Mouse (Mus musculus): ENCODE data around the gene Pbx1.

Pbx1 gene

DNA sequence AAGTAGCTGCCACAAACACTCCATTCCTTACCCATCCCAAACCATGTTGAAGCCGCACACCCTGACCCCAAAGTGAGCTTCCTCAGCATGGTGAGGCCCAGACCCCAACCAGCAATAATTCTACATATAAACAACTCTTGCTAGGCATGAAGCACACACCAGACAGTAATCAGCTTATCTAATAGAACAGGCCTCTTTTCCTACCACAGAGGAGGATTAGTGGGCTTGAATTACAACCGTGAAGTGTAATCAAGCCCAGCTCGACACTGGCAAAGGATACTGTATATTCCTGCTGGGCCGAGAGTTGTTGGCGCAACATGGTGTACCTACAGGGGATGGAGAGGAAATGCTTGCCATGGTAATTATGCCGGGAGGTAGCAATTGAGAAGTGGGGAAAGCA is 205.9 kb downstream of the Pbx1 start:
- DNase-seq (ENCODE audit: low spot score) = no peak

DNA sequence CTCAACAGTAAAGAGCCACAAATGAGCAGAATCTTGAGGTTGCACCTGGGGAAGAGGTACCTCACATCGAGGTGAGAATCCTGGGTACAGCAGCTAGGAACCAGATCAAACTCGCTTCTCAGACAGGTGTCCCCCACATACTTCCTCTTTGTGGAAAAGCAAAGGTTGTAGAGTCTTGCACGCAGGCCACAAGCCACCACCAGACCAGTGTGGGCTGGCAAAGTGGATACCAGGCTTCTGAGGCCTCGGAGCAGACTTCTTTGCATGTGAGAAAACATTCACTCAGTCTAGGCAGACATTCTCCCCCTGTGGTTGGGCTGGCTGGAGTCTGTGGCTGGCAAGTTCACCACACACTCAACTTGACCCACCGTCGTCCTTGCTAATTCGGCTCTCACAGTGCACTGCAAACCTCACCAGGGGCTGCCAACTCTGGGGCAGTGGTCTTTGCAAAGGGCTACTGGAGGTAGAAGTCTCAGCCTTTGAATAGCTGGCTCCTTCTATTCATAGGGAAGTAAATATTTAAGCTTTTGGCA is 206.4 kb downstream of the Pbx1 start:
- no peak for DNase-seq (ENCODE audit: low spot score)

- DNase-seq (ENCODE audit: low spot score) = no peak
These were observed 207.9 kb downstream of the Pbx1 start for GRCm38 (mm10) chr1:168224218-168224617.

DNA sequence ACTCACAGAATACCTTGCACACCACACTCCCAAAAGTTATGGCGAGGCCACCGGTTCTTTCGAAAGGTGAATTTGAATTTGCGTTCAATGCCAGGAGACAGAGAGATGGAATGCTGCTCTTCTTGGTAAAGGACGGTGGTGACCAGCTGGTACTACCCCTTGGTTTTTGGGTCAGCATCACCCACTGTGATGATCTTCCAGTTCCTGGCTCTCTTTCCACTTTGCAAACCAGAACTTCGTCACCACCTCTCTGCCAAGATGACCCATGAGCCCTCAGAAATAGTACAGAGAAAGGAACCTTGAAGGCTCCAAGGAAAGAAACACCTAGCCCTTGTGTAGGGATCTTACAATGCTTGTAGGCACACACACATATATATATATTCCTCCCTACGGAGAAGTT is 209.3 kb downstream of the Pbx1 start:
- DNase-seq (ENCODE audit: low spot score) = no peak

DNA sequence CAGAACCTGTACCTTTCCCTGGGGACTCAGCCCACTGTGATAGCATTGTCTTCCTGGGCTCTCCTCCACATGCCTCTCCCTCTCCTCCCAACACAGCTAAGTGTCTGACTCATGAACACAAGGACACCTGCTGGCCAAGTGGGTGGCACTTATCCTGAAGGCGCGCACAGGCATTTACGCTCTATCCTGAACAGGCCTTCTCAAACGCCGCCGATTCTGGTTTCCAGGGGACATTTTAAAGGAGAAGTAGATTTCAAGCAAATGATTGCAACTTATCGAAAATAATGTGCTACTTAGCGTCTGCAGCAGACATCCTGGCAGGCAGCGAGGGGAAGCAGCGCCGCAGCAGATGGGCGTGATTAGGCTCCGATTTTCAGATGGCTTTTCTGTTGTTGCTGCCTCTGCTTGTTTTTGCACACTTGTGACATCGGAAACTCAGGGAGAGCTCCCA is 211.0 kb downstream of the Pbx1 start:
- peak; percentile 23 for DNase-seq (ENCODE audit: low spot score)

GRCm38 (mm10) chr1:168215896-168216747 is 215.9 kb downstream of the Pbx1 start:
- no peak for DNase-seq (ENCODE audit: low spot score)

DNA sequence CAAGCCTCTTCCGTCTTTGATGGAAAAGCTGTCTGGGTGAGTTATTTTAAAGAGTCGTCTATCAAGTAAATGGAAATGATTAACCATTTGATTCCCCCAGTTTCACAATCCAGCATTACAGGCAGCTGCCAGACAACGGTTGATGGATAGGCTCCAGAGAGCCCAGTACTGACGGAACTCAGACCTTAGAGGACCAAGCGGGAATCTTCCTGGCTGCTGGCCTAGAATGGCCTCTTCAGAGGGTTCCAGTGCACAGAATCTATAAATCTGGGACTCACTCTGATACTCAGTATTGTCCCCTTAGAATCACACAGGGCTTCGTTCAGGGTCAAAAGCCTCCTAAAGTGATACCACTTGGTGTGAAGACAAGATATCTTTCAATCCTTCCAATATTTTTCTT is 216.6 kb downstream of the Pbx1 start:
- no peak for DNase-seq (ENCODE audit: low spot score)

DNA sequence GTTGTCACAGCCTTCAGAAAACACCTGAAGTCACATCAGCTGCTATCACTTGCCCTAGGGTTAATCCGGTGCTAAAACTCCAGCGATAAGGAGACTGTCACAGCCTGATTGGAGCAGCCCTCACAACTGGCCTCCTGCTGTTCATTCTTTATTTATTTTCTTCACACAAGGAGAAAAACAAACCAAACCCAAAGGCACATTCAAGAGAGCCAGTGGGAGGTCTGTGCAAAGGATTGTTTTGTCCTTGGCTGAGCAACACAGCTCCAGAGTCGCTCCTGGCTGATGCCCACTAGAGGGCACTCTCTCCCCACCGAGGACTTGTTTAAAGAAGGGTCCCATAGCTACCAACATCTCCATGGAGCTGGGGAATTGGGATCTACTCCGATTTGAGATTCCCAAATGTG is 218.0 kb downstream of the Pbx1 start:
- DNase-seq (ENCODE audit: low spot score) = peak; percentile 94

- peak; percentile 30 for DNase-seq (ENCODE audit: low spot score)
These were observed 218.5 kb downstream of the Pbx1 start for GRCm38 (mm10) chr1:168213595-168213994.

- DNase-seq (ENCODE audit: low spot score) = no peak
These were observed 221.7 kb downstream of the Pbx1 start for GRCm38 (mm10) chr1:168210401-168210800.

GRCm38 (mm10) chr1:168200570-168201156 is 231.4 kb downstream of the Pbx1 start:
- no peak for DNase-seq (ENCODE audit: low spot score)

GRCm38 (mm10) chr1:168198276-168198675 is 233.8 kb downstream of the Pbx1 start:
- DNase-seq (ENCODE audit: low spot score) = no peak

DNA sequence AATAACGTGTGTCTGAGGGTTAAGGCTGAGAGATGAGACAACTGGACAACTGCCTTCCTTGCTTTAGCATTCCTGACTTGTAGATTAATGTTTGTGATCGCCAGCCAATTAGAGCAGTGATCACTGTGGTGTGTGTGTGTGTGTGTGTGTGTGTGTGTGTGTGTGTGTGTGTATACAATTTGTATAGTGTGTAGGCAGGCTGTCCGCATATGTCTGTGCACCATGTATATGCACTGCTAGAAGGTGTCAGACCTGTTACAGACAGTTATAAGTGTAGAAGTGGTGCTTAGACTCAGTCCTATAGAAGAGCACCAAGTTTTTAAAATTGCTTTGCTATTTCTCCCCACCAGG is 234.2 kb downstream of the Pbx1 start:
- DNase-seq (ENCODE audit: low spot score) = no peak

DNA sequence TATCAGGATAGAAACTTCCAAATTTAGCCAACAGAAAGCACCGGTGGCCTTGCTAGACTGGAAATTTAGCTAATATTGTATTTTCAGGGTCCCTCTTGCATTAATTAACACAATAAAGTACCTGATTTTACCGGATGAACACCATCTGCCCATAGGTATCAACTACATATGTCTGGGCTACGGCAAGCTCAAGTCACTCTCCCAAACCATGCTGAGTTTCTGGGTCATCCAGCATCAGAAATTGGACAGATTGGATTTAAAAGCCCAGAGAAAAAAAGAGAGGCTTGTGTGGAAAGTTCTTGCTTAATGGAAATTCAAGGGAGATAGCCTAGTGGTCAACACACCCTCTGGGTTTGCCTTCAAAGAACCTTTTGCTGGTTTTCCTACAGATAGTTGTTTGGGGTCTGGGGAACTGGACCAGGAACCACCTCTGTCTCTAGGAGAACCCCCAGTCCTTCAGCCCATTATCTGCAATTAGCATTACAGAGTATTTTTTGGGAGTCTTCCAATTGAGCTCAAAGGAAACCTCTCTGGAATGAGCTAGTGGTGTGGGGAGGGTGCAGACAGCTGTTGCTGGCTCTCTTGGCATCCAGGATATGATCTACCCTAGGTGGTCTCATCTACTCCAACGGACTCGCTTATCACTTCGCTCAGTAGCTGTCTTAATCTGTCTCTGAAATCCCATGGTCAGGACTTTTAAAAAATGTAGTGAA is 234.7 kb downstream of the Pbx1 start:
- no peak for DNase-seq (ENCODE audit: low spot score)

- DNase-seq (ENCODE audit: low spot score) = no peak
These were observed 238.7 kb downstream of the Pbx1 start for GRCm38 (mm10) chr1:168193364-168193763.

GRCm38 (mm10) chr1:168182816-168183215 is 249.3 kb downstream of the Pbx1 start:
- no peak for DNase-seq (ENCODE audit: low spot score)

- DNase-seq (ENCODE audit: low spot score) = no peak
These were observed 251.2 kb downstream of the Pbx1 start for GRCm38 (mm10) chr1:168180622-168181441.

DNA sequence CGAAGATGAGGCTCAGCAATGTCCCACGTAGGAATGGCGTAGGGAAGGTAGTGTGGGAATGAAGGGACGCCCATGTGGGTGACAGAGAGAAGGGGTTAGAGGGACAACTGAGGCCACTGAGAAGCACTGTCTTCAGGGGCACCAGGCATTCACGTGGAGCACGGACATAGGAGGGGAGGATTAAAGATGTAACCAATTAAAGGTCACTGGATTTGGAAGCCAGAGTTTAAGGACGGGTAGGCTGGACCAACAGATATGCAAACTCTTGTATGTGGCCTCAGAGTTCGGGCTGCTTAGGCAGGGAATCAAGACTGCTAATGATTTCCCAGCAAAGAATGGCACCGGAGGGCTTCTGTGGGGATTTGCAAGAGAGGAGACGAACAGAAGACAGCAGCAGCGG is 252.4 kb downstream of the Pbx1 start:
- DNase-seq (ENCODE audit: low spot score) = no peak

DNA sequence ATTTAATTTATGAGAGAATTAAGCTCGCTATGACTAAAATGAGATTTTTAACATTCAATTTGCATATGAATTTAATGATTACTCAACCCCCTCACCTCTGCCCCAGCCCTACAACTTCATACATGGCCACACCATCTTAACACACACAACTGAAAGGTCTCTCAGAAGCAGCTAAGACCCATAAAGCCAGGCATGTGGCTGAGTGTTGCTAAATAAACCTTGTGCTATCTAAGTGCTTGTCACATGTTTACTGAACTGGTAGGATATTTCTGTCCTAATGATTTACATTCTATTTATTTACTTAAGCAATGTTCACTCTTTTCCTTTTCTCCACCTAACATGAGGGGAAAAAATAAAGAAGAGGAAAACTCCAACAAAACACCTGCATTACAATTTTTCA is 253.5 kb downstream of the Pbx1 start:
- no peak for DNase-seq (ENCODE audit: low spot score)

- no peak for DNase-seq (ENCODE audit: low spot score)
These were observed 256.5 kb downstream of the Pbx1 start for GRCm38 (mm10) chr1:168175586-168175985.

- DNase-seq (ENCODE audit: low spot score) = no peak
These were observed 262.3 kb downstream of the Pbx1 start for GRCm38 (mm10) chr1:168169791-168170190.
